Mouse (Mus musculus) right cerebral cortex, adult 18-20 months (tissue): ENCODE data around the gene Clec4a3.
"Not testable (repeated sequence)": the region's sequence is repeated elsewhere in the genome, so short reads cannot be mapped to it uniquely, and the experiment has no call there.

Source experiments
- DNase-seq: peaks from one replicate; pipeline ENCODE4 v3.0.0; 2022; ENCODE audit warnings: mixed read lengths

Gene Clec4a3

GRCm38 (mm10) chr6:122952401-122952800 lies at the start of gene Clec4a3:
Clec4a3 (plus strand) TSS chr6:122952515.
- no peak for DNase-seq

- DNase-seq: no peak
These were observed 32.4 kb upstream of the Clec4a3 start for GRCm38 (mm10) chr6:122919922-122920321.

GRCm38 (mm10) chr6:122921451-122921850 lies 30.9 kb upstream of the Clec4a3 start, which contains the start of gene Clec4a1:
Clec4a1 (plus strand) TSS chr6:122921848.
- no peak for DNase-seq

GRCm38 (mm10) chr6:122934845-122935244 lies 17.5 kb upstream of the Clec4a3 start:
- DNase-seq: no peak

DNA sequence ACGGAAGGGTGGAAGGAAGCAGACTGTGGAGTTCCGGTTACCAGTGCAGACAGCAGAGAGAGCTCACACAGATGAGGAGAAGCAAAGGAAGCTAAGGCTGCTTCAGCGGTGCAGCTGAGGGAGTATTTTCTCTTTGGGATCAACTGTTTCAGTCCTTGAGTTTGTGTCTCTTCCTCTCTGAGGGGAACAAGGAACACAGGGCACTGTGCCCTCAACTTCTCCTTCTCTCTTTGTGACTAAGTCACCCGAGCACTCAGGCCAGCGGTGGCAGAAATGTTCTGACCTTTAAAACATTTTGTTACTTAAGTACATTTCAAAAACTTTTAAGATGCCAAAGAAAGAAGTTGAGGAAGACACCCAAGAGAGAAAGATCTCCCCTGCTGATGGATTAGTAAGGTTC lies 12.7 kb upstream of the Clec4a3 start:
- no peak for DNase-seq

GRCm38 (mm10) chr6:122946760-122947159 lies 5.6 kb upstream of the Clec4a3 start:
- no peak for DNase-seq

GRCm38 (mm10) chr6:122964562-122964961 lies 12.2 kb downstream of the Clec4a3 start:
- DNase-seq: no peak

DNA sequence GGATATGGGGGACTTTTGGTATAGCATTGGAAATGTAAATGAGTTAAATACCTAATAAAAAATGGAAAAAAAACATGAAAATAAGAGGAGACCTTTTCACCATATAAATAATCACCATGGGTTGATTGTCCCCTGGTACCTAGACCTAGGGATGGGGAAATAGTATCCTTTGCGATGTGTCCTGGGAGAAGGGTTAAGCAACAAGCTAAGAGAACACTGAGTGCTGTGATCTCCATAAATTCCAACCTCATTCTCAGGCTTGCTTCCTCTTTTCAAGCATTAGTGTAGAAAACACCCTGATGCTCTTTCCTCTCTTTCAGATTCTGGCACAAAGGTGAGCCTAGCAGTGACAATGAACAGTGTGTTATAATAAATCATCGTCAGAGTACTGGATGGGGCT lies 16.7 kb downstream of the Clec4a3 start:
- no peak for DNase-seq

DNA sequence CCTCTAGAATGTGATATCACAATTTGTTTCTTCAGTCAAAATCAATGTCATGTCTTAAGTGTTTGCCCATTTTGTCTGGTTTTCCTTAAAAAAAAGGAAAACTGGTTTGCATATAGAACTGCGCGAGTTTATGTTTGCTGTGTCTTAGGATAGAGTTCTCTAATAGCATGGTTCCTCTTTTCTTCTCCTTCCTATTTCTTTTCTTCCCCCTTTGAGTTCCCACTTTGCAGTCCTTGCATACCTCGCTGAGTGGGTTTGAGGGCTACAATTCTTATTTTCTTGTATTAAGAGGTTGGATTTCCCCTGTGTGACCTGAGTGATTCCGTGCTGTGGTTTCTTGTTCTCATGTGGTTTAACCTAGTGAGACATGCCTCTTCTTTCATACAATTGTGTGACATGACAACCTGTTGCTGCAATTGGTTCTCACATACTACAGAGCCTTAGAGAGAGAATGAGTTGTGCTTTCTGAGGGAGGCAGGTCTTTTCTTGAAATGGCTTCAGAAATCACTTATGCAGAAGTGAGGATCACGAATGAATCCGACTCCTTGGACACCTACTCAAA lies 37.6 kb downstream of the Clec4a3 start, which contains the start of gene Clec4a4:
TSS of gene Clec4a4 (plus strand) at position 492 of the 562 bp plus-strand sequence.
- no peak for DNase-seq

GRCm38 (mm10) chr6:123004696-123005095 lies 52.4 kb downstream of the Clec4a3 start:
- DNase-seq: not testable (repeated sequence)

GRCm38 (mm10) chr6:123005591-123005990 lies 53.3 kb downstream of the Clec4a3 start:
- DNase-seq: peak; percentile 0
